Mouse (Mus musculus) adrenal gland, adult 2 months (tissue): ENCODE measurements around the gene Zscan2. TPM values are rescaled to one million over a fixed set of nuclear protein-coding genes. Genes with fewer than 3 reads are reported as not detected.
A peak's percentile ranks its signal among the peaks of the same experiment; 100 is the strongest.

Source experiments
- DNase-seq: peaks from one replicate; pipeline ENCODE4 v3.0.0; 2021
- long read RNA-seq: library from polyadenylated mRNA; stranded (forward); transcript quantifications from one replicate; pipeline ENCODE4 v2.0.0, GENCODE M21; 2021
- polyA plus RNA-seq: library from polyadenylated mRNA; depleted of rRNA; stranded (reverse); fragments of >200 nt; gene quantifications from 2 replicates; pipeline ENCODE4 v1.2.3, GENCODE M21; 2012; rRNA removed
- total RNA-seq, 2 experiments: library from RNA; stranded (reverse); gene quantifications; 2 replicates each; pipeline ENCODE4 v1.2.3; 2021

Zscan2 gene
- total RNA-seq (1 to 10 TPM; 4.6 to 6.6 TPM), polyA plus RNA-seq (4.0 and 4.4 TPM in 2 replicates)
- long read RNA-seq, partial matches to known transcripts, result 0 of 2 reads
- long read RNA-seq, other reads (novel, unspliced or antisense), result 1 of 2 reads

- DNase-seq, result peak; percentile 95
Measured at GRCm38 (mm10) chr7:80860729-80861274, at the start of gene Zscan2. Gene Zscan2, plus strand, starts transcription at chr7:80860920.

GRCm38 (mm10) chr7:80813397-80813796 is 47.3 kb upstream of the Zscan2 start:
- peak; percentile 69 for DNase-seq

- no peak for DNase-seq
Measured at GRCm38 (mm10) chr7:80816641-80817040, 44.1 kb upstream of the Zscan2 start.

- no peak for DNase-seq
Measured at GRCm38 (mm10) chr7:80820838-80821237, 39.9 kb upstream of the Zscan2 start.

GRCm38 (mm10) chr7:80823267-80823666 is 37.5 kb upstream of the Zscan2 start:
- no peak for DNase-seq

- DNase-seq, result peak; percentile 60
Measured at GRCm38 (mm10) chr7:80823875-80824682, 36.6 kb upstream of the Zscan2 start.

- DNase-seq, result no peak
Measured at GRCm38 (mm10) chr7:80825843-80826403, 34.8 kb upstream of the Zscan2 start, which contains the start of gene Iqgap1. Gene Iqgap1, minus strand, starts transcription at chr7:80825974.

GRCm38 (mm10) chr7:80828146-80828860 is 32.4 kb upstream of the Zscan2 start:
- DNase-seq, result peak; percentile 78

GRCm38 (mm10) chr7:80830193-80830803 is 30.4 kb upstream of the Zscan2 start:
- no peak for DNase-seq

GRCm38 (mm10) chr7:80832191-80832590 is 28.5 kb upstream of the Zscan2 start:
- DNase-seq, result no peak

GRCm38 (mm10) chr7:80832996-80833650 is 27.6 kb upstream of the Zscan2 start:
- DNase-seq, result peak; percentile 49

- DNase-seq, result no peak
Measured at GRCm38 (mm10) chr7:80833651-80834532, 26.8 kb upstream of the Zscan2 start.

- no peak for DNase-seq
Measured at GRCm38 (mm10) chr7:80835984-80836652, 24.6 kb upstream of the Zscan2 start.

- peak; percentile 78 for DNase-seq
Measured at GRCm38 (mm10) chr7:80837736-80838135, 23.0 kb upstream of the Zscan2 start.

GRCm38 (mm10) chr7:80838247-80838646 is 22.5 kb upstream of the Zscan2 start:
- no peak for DNase-seq

GRCm38 (mm10) chr7:80839755-80840154 is 21.0 kb upstream of the Zscan2 start:
- DNase-seq, result no peak

- DNase-seq, result no peak
Measured at GRCm38 (mm10) chr7:80840241-80840640, 20.5 kb upstream of the Zscan2 start.

GRCm38 (mm10) chr7:80840937-80841336 is 19.8 kb upstream of the Zscan2 start:
- DNase-seq, result peak; percentile 57

- no peak for DNase-seq
Measured at GRCm38 (mm10) chr7:80842132-80842531, 18.6 kb upstream of the Zscan2 start.

GRCm38 (mm10) chr7:80843176-80843575 is 17.5 kb upstream of the Zscan2 start:
- no peak for DNase-seq
